Mouse (Mus musculus): Measurements from ENCODE around the gene Gas2.

The Gas2 gene

DNA sequence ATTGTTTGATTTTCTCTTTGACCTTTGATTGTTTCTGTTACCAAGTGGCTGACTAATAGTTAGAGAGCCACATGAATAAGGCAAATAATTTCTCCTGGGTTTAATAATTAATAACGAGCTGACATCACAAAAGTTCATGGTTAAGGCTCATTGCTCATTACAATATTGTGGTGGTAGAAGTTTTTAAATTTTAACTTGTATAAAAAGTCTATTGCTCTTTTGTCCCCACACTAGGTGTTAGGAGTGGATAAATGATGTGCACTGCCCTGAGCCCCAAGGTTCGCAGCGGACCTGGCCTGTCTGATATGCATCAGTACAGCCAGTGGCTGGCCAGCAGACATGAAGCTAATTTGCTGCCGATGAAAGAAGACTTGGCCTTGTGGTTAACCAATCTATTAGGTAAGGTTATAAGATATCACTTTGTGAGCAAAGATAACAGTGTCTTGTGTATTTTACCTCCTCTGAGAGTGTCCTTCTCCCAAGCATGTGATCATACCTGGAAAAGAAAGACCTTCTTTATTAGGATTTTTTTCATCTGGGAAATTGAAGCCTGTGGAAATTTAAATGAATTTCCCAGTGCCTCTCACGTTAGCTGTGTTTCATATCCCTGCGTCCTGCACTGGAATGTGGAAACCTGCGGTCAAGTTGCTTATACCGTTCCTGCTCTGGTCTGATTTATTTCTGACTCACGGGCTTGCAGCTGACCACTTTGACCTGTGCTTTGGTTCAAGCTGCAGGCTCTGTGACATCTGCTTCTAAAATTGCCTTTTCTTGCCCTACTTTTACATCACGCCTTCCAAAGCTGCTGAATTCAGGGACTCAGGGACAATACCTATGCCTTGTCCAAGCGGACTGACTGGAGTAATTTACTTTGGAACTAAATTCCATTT, 26.1 kb downstream of the Gas2 start:
- WGBS: 90% methylated on average over 11 of the region's 11 CpGs

DNA sequence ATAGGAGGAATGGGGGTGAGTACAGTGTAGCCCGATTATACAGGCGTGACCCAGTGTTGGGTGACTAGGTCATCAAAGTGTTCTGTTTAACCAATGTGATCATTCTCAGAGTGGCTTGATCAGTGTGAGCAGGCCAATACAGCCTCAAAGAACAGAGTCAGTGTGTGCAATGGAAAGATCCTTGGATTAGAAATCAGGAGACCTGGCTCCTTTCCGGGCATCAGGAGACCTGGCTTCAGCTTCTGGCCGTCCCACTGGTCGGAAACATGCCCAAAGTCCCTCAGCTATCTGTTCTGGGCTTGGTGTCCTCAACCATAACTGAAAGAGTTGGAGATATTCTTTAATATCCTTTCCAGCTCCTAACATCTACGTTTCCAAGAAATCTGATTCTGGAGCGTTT, 27.8 kb downstream of the Gas2 start:
- 94% methylated on average over 7 of the region's 7 CpGs for WGBS

GRCm38 (mm10) chr7:51892224-51892965, 30.6 kb downstream of the Gas2 start:
- WGBS: 97% methylated on average over 1 of the region's 1 CpGs

DNA sequence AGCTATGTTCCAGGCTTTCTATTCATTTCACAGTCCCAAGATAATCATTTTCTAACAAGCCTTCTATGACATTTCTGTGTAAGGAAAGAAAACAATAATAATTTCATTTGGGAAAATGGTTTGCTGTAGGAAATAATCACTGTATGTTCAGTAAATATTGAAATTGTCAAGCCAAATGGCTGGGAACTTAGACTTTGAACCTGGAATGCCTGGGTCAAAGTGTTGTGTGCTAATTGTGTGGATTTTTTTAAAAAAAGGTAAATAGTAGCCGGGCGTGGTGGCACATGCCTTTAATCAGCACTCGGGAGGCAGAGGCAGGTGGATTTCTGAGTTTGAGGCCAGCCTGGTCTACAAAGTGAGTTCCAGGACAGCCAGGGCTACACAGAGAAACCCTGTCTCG, 31.2 kb downstream of the Gas2 start:
- 86% methylated on average over 4 of the region's 4 CpGs for WGBS

DNA sequence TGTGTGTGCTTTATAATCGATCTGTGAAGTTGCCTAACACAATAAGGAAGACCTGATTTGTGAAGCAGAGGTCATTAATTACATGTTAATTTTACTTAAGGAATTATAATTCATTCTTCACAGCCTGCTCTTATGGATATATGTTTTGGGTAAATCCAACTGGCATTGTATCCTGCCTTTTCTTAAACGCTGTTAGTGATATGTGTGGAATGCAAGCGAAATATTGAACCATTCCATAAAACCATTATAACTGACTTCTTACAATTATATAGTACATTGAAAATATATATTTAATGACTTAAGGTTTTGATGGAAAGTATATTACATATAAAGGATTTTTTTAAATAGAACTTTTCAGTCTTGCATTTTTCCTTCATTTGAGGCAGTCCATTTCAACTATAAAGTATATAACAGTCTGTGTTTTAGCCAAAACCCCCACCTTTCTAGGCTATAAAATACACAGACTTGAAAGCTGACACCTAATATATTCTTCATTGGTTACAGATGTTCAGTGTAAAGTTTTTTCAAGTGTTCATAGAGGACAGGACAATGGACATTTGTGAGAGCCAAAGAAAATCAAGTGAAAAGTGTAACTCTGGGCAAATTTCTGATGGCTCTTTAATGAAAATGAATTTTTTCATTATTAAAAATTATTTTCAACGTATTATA, 32.5 kb downstream of the Gas2 start:
- WGBS: 91% methylated on average over 4 of the region's 4 CpGs

DNA sequence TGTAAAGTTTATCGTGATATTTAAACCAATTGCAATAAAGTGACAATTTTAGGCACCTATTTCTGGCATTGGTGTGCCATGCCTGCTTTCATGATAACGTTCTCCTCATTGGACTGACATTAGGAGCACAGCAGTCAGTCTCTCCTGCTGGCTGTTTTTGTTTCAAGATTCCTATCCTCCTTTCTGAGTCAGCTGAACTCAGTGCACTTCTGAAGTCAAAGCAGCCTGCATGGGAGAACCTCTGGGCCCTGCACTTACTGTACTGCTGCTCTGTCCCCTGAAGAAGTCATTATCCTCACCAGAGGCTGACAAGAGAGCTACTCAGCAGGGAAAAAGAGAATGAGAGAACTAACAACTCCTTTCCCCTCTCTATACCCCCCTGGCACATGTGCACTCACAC, 33.1 kb downstream of the Gas2 start:
- WGBS: 67% methylated on average over 2 of the region's 2 CpGs

DNA sequence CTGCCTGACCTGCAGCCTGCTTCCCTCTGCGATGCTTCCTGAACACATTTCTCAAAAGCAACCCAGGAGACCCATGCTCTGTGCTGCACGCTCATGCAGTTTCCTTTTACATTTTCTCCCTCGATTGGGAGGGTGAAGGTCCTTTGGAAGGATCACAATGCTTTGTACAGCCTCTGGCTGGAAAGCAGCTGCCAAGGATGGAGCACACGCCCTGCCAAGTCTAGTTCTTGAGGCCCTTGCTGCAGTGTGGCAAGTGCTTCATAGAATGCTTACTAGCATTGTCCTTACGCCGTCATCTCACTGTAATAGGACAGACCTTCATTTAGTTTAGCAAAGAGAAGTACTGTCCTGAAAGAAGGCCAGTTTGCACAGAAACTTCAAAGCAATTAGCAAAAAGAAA, 37.3 kb downstream of the Gas2 start:
- WGBS: 57% methylated on average over 6 of the region's 6 CpGs

- 85% methylated on average over 3 of the region's 3 CpGs for WGBS
Observed at GRCm38 (mm10) chr7:51913292-51914050, 51.7 kb downstream of the Gas2 start.

- 63% methylated on average over 2 of the region's 2 CpGs for WGBS
Observed at GRCm38 (mm10) chr7:51914132-51914531, 52.3 kb downstream of the Gas2 start.

DNA sequence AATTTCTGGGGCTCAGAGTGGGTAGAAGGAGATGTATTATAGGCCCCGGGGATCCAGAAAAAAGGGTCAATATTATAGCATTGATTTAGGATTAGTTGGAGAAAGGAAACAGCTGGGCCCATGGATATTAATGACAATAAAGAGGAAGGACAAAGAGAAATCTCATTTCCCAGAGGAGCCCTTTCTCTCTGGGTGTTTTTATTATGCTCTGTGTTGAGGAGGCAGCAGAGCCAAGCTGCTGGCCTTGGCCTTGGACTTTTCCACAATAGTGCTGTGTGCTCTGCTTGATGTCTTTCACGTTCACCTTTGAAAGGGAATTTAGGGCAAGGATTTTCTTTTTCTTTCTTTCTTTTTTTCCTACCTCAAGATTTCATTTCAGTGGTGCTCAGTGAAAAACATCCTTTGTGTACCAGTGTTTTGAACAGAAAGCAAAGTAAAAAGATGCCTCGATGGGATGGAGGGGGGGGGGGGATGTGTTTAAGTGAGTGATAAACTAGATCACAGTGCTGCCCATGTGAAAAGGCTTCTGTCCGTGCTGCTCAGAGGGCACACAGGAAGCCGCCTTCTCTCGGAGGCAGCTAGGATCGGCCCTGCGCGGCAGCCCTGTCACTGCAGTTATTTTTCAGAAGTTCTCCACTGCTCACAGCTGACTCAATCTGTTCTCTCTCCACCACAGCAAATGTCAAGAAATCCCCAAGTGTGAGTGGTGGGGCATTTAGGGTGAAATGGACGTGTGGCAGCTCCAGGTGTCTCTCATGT, 67.1 kb downstream of the Gas2 start:
- 46% methylated on average over 10 of the region's 10 CpGs for WGBS

- 74% methylated on average over 4 of the region's 4 CpGs for WGBS
Observed at GRCm38 (mm10) chr7:51931217-51931616, 69.4 kb downstream of the Gas2 start.

- WGBS: 96% methylated on average over 1 of the region's 1 CpGs
Observed at GRCm38 (mm10) chr7:51937337-51937736, 75.5 kb downstream of the Gas2 start.

- WGBS: 64% methylated on average over 2 of the region's 2 CpGs
Observed at GRCm38 (mm10) chr7:51940461-51940860, 78.6 kb downstream of the Gas2 start.

DNA sequence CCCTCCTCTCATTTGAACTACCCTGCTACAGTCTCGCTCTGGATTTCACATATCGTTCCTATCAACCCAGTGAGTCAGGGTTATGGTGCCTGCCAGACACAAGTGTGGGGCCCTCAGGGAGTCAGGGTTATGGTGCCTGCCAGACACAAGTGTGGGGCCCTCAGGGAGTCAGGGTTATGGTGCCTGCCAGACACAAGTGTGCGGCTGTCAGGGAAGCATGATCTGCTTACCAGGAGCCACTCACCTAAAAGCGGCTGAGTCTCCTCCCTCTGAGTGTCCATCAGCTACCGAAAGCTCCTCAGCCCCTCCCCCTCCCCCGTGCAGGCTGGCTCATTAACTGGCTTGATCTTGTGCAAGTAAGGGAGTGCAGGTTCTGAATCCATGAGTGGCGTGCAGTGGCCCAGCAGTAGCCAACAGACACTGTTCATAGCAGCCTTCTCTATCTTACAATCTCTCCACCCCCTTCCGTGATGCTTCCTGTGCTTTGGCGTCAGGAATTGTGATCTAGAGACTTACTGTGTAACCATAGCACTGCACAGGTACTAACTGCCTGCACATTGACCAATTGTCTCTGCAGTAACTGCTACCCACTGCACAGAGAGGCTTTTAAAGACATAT, 93.7 kb downstream of the Gas2 start:
- 71% methylated on average over 9 of the region's 9 CpGs for WGBS

- WGBS: 71% methylated on average over 6 of the region's 6 CpGs
Observed at GRCm38 (mm10) chr7:51960698-51961374, 99.0 kb downstream of the Gas2 start.

DNA sequence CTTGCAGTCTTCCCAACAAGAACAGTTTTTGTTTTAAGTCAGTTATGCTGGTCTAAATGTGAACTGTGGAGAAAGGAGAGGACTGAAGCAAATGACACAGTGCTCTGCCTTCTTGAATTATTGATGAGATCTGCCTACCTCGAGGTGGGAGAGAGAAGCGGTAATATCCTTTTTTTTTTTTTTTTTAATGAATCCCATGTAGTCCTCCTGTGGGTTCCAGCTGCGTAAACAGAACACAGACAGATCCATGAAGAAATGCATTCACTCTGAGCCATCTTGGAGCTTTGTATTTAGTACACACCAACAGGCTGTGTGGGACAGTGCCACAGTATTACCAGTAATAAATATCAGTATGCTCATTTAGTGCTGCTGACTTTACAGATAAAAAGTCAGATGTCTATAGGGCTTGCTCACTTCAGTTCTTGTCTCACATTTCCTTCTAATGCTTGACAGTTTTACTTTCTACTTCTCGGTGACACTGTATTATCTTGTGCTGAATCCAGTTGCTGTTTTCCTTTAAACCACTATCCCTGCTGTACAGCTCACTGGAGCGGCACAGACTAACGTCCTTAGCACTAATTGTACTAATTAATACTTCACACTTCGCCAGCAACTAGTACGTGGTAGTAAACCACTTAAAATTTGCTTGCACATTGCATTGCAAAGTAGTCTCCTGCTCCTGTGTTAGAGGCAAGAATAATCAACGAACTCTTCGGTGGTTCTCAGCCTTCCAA, 100.6 kb downstream of the Gas2 start:
- WGBS: 62% methylated on average over 10 of the region's 10 CpGs

- WGBS: 62% methylated on average over 7 of the region's 7 CpGs
Observed at GRCm38 (mm10) chr7:51964681-51965080, 102.9 kb downstream of the Gas2 start.

- WGBS: 84% methylated on average over 4 of the region's 4 CpGs
Observed at GRCm38 (mm10) chr7:51967581-51967980, 105.8 kb downstream of the Gas2 start.

DNA sequence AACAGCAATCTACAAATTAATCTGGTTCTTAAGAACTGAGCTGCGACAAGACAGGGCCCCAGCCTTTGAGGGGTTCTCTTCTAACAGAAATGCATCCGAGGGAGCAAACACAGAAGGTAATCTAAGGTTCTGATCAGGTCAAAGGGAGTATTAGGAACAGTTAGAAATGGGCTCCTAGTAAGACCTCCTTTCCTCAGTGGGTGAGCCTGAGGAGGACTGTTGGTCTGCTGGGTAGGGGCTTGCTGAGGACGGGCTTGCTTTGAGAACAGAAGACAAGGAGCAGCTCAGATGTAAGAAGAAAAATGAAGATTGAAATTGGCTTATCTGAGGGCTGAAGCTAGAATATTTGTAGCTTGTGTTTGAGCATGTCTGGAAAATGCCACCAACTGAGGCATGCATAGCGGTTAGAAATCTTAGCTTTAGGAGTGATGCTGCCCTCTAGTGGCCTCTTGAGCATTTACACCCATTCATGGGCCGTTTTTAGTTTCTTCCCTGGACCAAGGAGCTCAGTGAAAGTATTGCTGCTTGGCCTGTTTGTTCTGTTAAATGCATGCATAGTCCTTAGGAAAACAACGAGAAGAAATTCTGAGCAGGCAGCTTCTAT, 110.5 kb downstream of the Gas2 start:
- 30% methylated on average over 6 of the region's 6 CpGs for WGBS

All from cerebral cortex, adult 2 months (tissue).